Mouse (Mus musculus): ENCODE data around the gene Cnih1. TPM values are rescaled to one million over a fixed set of nuclear protein-coding genes. Genes with fewer than 3 reads are reported as not detected.
"Not testable (repeated sequence)": the region's sequence is repeated elsewhere in the genome, so short reads cannot be mapped to it uniquely, and the experiment has no call there.

Cnih1 gene
- polyA plus RNA-seq, 1 experiment from 2014 or later = 209 TPM

- H3K4me1 ChIP-seq (ENCODE audit: control insufficient read depth, insufficient read depth, low read length); H3K9me3 ChIP-seq (ENCODE audit: control insufficient read depth, low read length); ATAC-seq (ENCODE audit: low FRiP score, low TSS enrichment); H3K4me2 ChIP-seq (replicated peaks; ENCODE audit: low read depth, low read length); H3K4me3 ChIP-seq (ENCODE audit: low read length); H3K27ac ChIP-seq (ENCODE audit: low read depth, low read length); H3K27me3 ChIP-seq (ENCODE audit: control insufficient read depth, insufficient read depth, low read length); H3K9ac ChIP-seq (ENCODE audit: low read depth, low read length); H3K36me3 ChIP-seq (ENCODE audit: control insufficient read depth, insufficient read depth, low read length): not testable (repeated sequence)
- WGBS = 63% methylated on average over 8 of the region's 10 CpGs
Observed at GRCm38 (mm10) chr14:46754371-46754770, 33.8 kb downstream of the Cnih1 start.

- Histone ChIP-seq H3K27me3 (ENCODE audit: control insufficient read depth, insufficient read depth, low read length) (no peaks in the 10 kb centered on the region), H3K9me3 (ENCODE audit: control insufficient read depth, low read length) (no peaks in the 10 kb centered on the region), H3K36me3 (ENCODE audit: control insufficient read depth, insufficient read depth, low read length) (no peaks in the 10 kb centered on the region), H3K4me3 (ENCODE audit: low read length) (no peak overlapping the region), H3K27ac (ENCODE audit: low read depth, low read length) (no peak overlapping the region), H3K4me2 (replicated peaks; ENCODE audit: low read depth, low read length) (no peak overlapping the region), H3K4me1 (ENCODE audit: control insufficient read depth, insufficient read depth, low read length) (no peaks in the 10 kb centered on the region), H3K9ac (ENCODE audit: low read depth, low read length) (no peak overlapping the region)
- WGBS = 93% methylated on average over 8 of the region's 8 CpGs
- ATAC-seq (ENCODE audit: low FRiP score, low TSS enrichment) = no peak
Observed at GRCm38 (mm10) chr14:46745413-46745812, 42.8 kb downstream of the Cnih1 start.

GRCm38 (mm10) chr14:46742674-46743073 lies 45.5 kb downstream of the Cnih1 start:
- Histone ChIP-seq H3K4me3 (ENCODE audit: low read length) (no peak overlapping the region), H3K27me3 (ENCODE audit: control insufficient read depth, insufficient read depth, low read length) (no peaks in the 10 kb centered on the region), H3K4me2 (replicated peaks; ENCODE audit: low read depth, low read length) (no peak overlapping the region), H3K9me3 (ENCODE audit: control insufficient read depth, low read length) (no peaks in the 10 kb centered on the region), H3K36me3 (ENCODE audit: control insufficient read depth, insufficient read depth, low read length) (no peaks in the 10 kb centered on the region), H3K27ac (ENCODE audit: low read depth, low read length) (no peak overlapping the region), H3K9ac (ENCODE audit: low read depth, low read length) (no peak overlapping the region), H3K4me1 (ENCODE audit: control insufficient read depth, insufficient read depth, low read length) (no peaks in the 10 kb centered on the region)
- WGBS = 91% methylated on average over 2 of the region's 2 CpGs
- no peak for ATAC-seq (ENCODE audit: low FRiP score, low TSS enrichment)

- not testable (repeated sequence) for H3K27me3 ChIP-seq (ENCODE audit: control insufficient read depth, insufficient read depth, low read length); H3K9ac ChIP-seq (ENCODE audit: low read depth, low read length); H3K4me1 ChIP-seq (ENCODE audit: control insufficient read depth, insufficient read depth, low read length); H3K36me3 ChIP-seq (ENCODE audit: control insufficient read depth, insufficient read depth, low read length); H3K27ac ChIP-seq (ENCODE audit: low read depth, low read length); H3K4me3 ChIP-seq (ENCODE audit: low read length); ATAC-seq (ENCODE audit: low FRiP score, low TSS enrichment); H3K4me2 ChIP-seq (replicated peaks; ENCODE audit: low read depth, low read length); H3K9me3 ChIP-seq (ENCODE audit: control insufficient read depth, low read length)
Observed at GRCm38 (mm10) chr14:46737346-46737745, 50.9 kb downstream of the Cnih1 start.

GRCm38 (mm10) chr14:46736366-46736765 lies 51.8 kb downstream of the Cnih1 start:
- Histone ChIP-seq H3K9me3 (ENCODE audit: control insufficient read depth, low read length) (no peaks in the 10 kb centered on the region), H3K4me1 (ENCODE audit: control insufficient read depth, insufficient read depth, low read length) (no peaks in the 10 kb centered on the region), H3K4me3 (ENCODE audit: low read length) (no peak overlapping the region), H3K27me3 (ENCODE audit: control insufficient read depth, insufficient read depth, low read length) (no peaks in the 10 kb centered on the region), H3K9ac (ENCODE audit: low read depth, low read length) (no peak overlapping the region), H3K4me2 (replicated peaks; ENCODE audit: low read depth, low read length) (no peak overlapping the region), H3K36me3 (ENCODE audit: control insufficient read depth, insufficient read depth, low read length) (no peaks in the 10 kb centered on the region), H3K27ac (ENCODE audit: low read depth, low read length) (no peak overlapping the region)
- WGBS = 90% methylated on average over 4 of the region's 4 CpGs
- ATAC-seq (ENCODE audit: low FRiP score, low TSS enrichment) = no peak

- H3K27ac ChIP-seq (ENCODE audit: low read depth, low read length) = no peak overlapping the region
- no peaks in the 10 kb centered on the region for H3K9me3 ChIP-seq (ENCODE audit: control insufficient read depth, low read length)
- H3K4me2 ChIP-seq (replicated peaks; ENCODE audit: low read depth, low read length) = no peak overlapping the region
- WGBS = 86% methylated on average over 14 of the region's 14 CpGs
- no peaks in the 10 kb centered on the region for H3K4me1 ChIP-seq (ENCODE audit: control insufficient read depth, insufficient read depth, low read length)
- no peak overlapping the region for H3K9ac ChIP-seq (ENCODE audit: low read depth, low read length)
- no peak for ATAC-seq (ENCODE audit: low FRiP score, low TSS enrichment)
- H3K4me3 ChIP-seq (ENCODE audit: low read length) = no peak overlapping the region
- H3K36me3 ChIP-seq (ENCODE audit: control insufficient read depth, insufficient read depth, low read length) = no peaks in the 10 kb centered on the region
- H3K27me3 ChIP-seq (ENCODE audit: control insufficient read depth, insufficient read depth, low read length) = no peaks in the 10 kb centered on the region
Observed at GRCm38 (mm10) chr14:46734761-46735455, 53.3 kb downstream of the Cnih1 start.

- Histone ChIP-seq H3K4me1 (ENCODE audit: control insufficient read depth, insufficient read depth, low read length) (no peaks in the 10 kb centered on the region), H3K9ac (ENCODE audit: low read depth, low read length) (no peak overlapping the region), H3K36me3 (ENCODE audit: control insufficient read depth, insufficient read depth, low read length) (no peaks in the 10 kb centered on the region), H3K4me2 (replicated peaks; ENCODE audit: low read depth, low read length) (no peak overlapping the region), H3K4me3 (ENCODE audit: low read length) (no peak overlapping the region), H3K27me3 (ENCODE audit: control insufficient read depth, insufficient read depth, low read length) (no peaks in the 10 kb centered on the region), H3K9me3 (ENCODE audit: control insufficient read depth, low read length) (no peaks in the 10 kb centered on the region), H3K27ac (ENCODE audit: low read depth, low read length) (no peak overlapping the region)
- ATAC-seq (ENCODE audit: low FRiP score, low TSS enrichment) = no peak
- 85% methylated on average over 5 of the region's 5 CpGs for WGBS
Observed at GRCm38 (mm10) chr14:46734262-46734661, 53.9 kb downstream of the Cnih1 start.

- WGBS = 40% methylated on average over 3 of the region's 3 CpGs
- Histone ChIP-seq H3K4me2 (replicated peaks; ENCODE audit: low read depth, low read length) (no peak overlapping the region), H3K27me3 (ENCODE audit: control insufficient read depth, insufficient read depth, low read length) (no peaks in the 10 kb centered on the region), H3K4me3 (ENCODE audit: low read length) (no peak overlapping the region), H3K36me3 (ENCODE audit: control insufficient read depth, insufficient read depth, low read length) (no peaks in the 10 kb centered on the region), H3K9ac (ENCODE audit: low read depth, low read length) (no peak overlapping the region), H3K27ac (ENCODE audit: low read depth, low read length) (no peak overlapping the region), H3K9me3 (ENCODE audit: control insufficient read depth, low read length) (no peaks in the 10 kb centered on the region), H3K4me1 (ENCODE audit: control insufficient read depth, insufficient read depth, low read length) (no peaks in the 10 kb centered on the region; the same call in 1 of the 2 replicates)
- no peak for ATAC-seq (ENCODE audit: low FRiP score, low TSS enrichment)
Observed at GRCm38 (mm10) chr14:46725743-46726142, 62.5 kb downstream of the Cnih1 start.
